Mouse (Mus musculus): Measurements from ENCODE around the gene Wnt9a.

DNA sequence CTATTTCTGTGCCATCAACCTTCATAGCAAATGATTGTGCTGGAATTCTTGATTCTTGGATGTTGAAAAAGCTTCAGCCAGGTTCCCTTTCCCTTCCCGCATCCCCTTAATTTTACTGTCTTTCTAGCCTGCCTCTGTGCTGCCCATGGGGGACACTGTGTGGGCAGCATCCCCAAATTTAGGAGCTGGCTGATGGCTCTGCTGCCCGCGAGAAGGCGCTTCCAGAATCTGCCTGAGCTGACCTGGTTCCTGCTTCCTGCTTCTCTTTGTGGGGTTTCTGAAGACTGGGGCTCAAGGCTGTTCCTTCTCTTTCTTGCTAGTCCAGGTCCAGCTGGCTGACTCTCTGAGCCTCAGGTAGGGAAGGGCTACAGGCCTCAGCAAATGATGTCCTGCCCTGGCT, 48.1 kb downstream of the Wnt9a start:
- TF ChIP-seq POLR2A (IDR thresholded peaks at IDR 0.05; ENCODE audit: insufficient read depth, low read length) (no peak), EP300 (IDR thresholded peaks at IDR 0.05; ENCODE audit: insufficient read depth, low read depth, low read length) (no peak), CTCF (IDR thresholded peaks at IDR 0.05; ENCODE audit: low read depth, low read length) (no peak)
